Mouse (Mus musculus): ENCODE measurements around the gene Cbln4. TPM values are rescaled to one million over a fixed set of nuclear protein-coding genes. Genes with fewer than 3 reads are reported as not detected.

Cbln4 gene
- polyA plus RNA-seq, 1 experiment = 0.22 TPM

DNA sequence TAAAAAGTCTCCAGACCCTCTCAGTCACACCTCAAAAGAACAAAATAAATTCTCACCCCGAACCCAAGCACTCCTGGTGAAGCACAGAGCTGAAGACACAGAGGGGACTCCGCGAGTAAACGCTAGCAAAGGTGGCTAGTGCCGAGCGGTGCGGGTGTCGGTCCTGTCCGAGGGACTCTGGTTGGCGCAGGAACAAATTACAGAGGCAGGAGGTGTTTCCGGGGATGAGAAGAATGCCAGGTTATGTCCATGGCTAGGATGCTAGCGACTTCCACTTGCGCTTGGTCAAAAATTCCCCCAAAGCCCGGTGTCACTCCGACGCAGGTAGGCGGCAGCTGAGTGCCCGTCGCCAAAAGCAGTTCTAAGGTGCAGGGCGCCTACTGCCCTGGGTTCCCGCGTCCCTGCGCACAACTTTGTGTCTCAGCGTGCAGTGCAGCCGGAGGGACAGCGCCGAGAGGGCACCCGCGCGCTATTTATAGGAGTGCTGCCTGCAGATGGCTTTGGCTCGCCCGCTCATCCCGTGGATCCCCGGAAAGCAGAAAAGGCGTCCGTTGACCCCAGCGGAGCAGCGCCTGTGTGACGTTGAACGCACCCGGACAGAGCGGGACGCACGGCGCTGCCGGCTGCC is 545 bp downstream of the Cbln4 start:
- no peak for TF ChIP-seq POLR2A (IDR thresholded peaks at IDR 0.05; ENCODE audit: control insufficient read depth, low read depth, low read length)
- no peak for TF ChIP-seq CTCF (IDR thresholded peaks at IDR 0.05; ENCODE audit: control insufficient read depth, insufficient read depth, insufficient replicate concordance, low read depth, low read length)
- no peak overlapping the region; the same call in 1 of the 2 replicates for H3K4me3 ChIP-seq (ENCODE audit: control insufficient read depth, low read depth, low read length)
- H3K27ac ChIP-seq (ENCODE audit: control insufficient read depth, insufficient read depth, low read depth, low read length) = no peak overlapping the region
- H3K27me3 ChIP-seq (ENCODE audit: control insufficient read depth, insufficient read depth, low read length) = no peaks in the 10 kb centered on the region
- no peaks in the 10 kb centered on the region for H3K36me3 ChIP-seq (ENCODE audit: control insufficient read depth, insufficient read depth, low read length)
- peaks cover 15% of the 10 kb centered on the region for H3K4me1 ChIP-seq (ENCODE audit: control insufficient read depth, insufficient read depth, low read length)

DNA sequence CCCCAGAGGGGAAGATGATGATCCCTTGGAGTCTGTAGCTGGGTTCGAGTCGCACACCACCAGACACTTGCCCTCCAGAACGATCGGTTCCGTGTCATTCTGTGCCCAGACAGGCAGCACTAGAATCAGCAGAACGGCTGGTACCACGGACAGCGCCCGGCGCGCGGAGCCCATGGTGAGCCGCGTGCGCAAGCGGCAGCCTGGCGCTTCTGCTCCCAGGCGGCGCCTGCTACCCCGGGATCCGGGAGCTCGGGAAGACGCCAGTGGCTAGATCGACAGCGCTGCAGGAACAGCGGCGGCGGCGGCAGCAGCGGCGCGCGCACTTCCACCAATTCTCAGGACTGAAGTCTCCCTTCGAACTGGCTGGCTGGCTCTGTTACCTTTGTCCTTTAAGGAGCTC is 1.1 kb downstream of the Cbln4 start:
- Histone ChIP-seq H3K4me3 (ENCODE audit: control insufficient read depth, low read depth, low read length) (no peak overlapping the region; the same call in 1 of the 2 replicates), H3K27me3 (ENCODE audit: control insufficient read depth, insufficient read depth, low read length) (no peaks in the 10 kb centered on the region)

GRCm38 (mm10) chr2:172040859-172041258 is 2.4 kb downstream of the Cbln4 start:
- no peak overlapping the region for H3K27ac ChIP-seq (ENCODE audit: control insufficient read depth, insufficient read depth, low read depth, low read length)
- no peak overlapping the region for H3K4me3 ChIP-seq (ENCODE audit: control insufficient read depth, low read depth, low read length)
- TF ChIP-seq POLR2A (IDR thresholded peaks at IDR 0.05; ENCODE audit: control insufficient read depth, low read depth, low read length) (no peak), CTCF (IDR thresholded peaks at IDR 0.05; ENCODE audit: control insufficient read depth, insufficient read depth, insufficient replicate concordance, low read depth, low read length) (no peak)
- H3K27me3 ChIP-seq (ENCODE audit: control insufficient read depth, insufficient read depth, low read length) = no peaks in the 10 kb centered on the region
- H3K4me1 ChIP-seq (ENCODE audit: control insufficient read depth, insufficient read depth, low read length) = peaks cover 15% of the 10 kb centered on the region
- H3K36me3 ChIP-seq (ENCODE audit: control insufficient read depth, insufficient read depth, low read length) = no peaks in the 10 kb centered on the region

More for the DNA sequence above, 1.1 kb downstream of the Cbln4 start:
- no peaks in the 10 kb centered on the region for H3K36me3 ChIP-seq (ENCODE audit: control insufficient read depth, insufficient read depth, low read length)
- TF ChIP-seq CTCF (IDR thresholded peaks at IDR 0.05; ENCODE audit: control insufficient read depth, insufficient read depth, insufficient replicate concordance, low read depth, low read length) (no peak), POLR2A (IDR thresholded peaks at IDR 0.05; ENCODE audit: control insufficient read depth, low read depth, low read length) (0 out of 2 replicates have a peak, but pooled peaks have one; percentile 3)
- no peak overlapping the region for H3K27ac ChIP-seq (ENCODE audit: control insufficient read depth, insufficient read depth, low read depth, low read length)
- peaks cover 15% of the 10 kb centered on the region for H3K4me1 ChIP-seq (ENCODE audit: control insufficient read depth, insufficient read depth, low read length)

DNA sequence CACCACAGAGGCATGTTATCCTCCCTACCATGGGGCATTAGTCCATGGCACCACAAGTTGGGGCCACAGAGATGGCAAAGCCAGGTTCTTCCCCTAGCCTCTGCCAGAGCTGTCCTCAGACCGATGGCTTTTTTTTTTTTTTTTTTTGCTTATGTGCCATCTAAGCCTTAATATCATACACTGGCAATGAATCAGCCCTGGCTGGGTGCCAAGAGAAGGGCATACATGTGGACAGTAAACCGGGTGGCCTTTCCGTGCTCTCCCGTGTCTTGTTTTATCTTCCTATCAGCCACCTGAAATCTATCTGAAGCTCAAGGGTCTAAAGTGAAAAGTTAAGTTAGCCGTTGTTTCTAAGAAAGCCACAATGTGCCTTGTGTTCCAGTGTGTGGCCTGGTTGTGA is 3.7 kb downstream of the Cbln4 start:
- Histone ChIP-seq H3K4me1 (ENCODE audit: control insufficient read depth, insufficient read depth, low read length) (peaks cover 15% of the 10 kb centered on the region), H3K4me3 (ENCODE audit: control insufficient read depth, low read depth, low read length) (no peak overlapping the region), H3K36me3 (ENCODE audit: control insufficient read depth, insufficient read depth, low read length) (no peaks in the 10 kb centered on the region), H3K27ac (ENCODE audit: control insufficient read depth, insufficient read depth, low read depth, low read length) (no peak overlapping the region), H3K27me3 (ENCODE audit: control insufficient read depth, insufficient read depth, low read length) (no peaks in the 10 kb centered on the region)
- TF ChIP-seq CTCF (IDR thresholded peaks at IDR 0.05; ENCODE audit: control insufficient read depth, insufficient read depth, insufficient replicate concordance, low read depth, low read length) = no peak
- TF ChIP-seq POLR2A (IDR thresholded peaks at IDR 0.05; ENCODE audit: control insufficient read depth, low read depth, low read length) = no peak

- Histone ChIP-seq H3K4me1 (ENCODE audit: control insufficient read depth, insufficient read depth, low read length) (no peaks in the 10 kb centered on the region), H3K36me3 (ENCODE audit: control insufficient read depth, insufficient read depth, low read length) (no peaks in the 10 kb centered on the region), H3K27me3 (ENCODE audit: control insufficient read depth, insufficient read depth, low read length) (no peaks in the 10 kb centered on the region), H3K4me3 (ENCODE audit: control insufficient read depth, low read depth, low read length) (no peak overlapping the region), H3K27ac (ENCODE audit: control insufficient read depth, insufficient read depth, low read depth, low read length) (no peak overlapping the region)
- TF ChIP-seq CTCF (IDR thresholded peaks at IDR 0.05; ENCODE audit: control insufficient read depth, insufficient read depth, insufficient replicate concordance, low read depth, low read length) = no peak
- no peak for TF ChIP-seq POLR2A (IDR thresholded peaks at IDR 0.05; ENCODE audit: control insufficient read depth, low read depth, low read length)
These were observed 9.0 kb downstream of the Cbln4 start for GRCm38 (mm10) chr2:172034281-172034680.

GRCm38 (mm10) chr2:172025459-172026130 is 17.7 kb downstream of the Cbln4 start:
- H3K4me1 ChIP-seq (ENCODE audit: control insufficient read depth, insufficient read depth, low read length) = no peaks in the 10 kb centered on the region
- TF ChIP-seq CTCF (IDR thresholded peaks at IDR 0.05; ENCODE audit: control insufficient read depth, insufficient read depth, insufficient replicate concordance, low read depth, low read length) (no peak), POLR2A (IDR thresholded peaks at IDR 0.05; ENCODE audit: control insufficient read depth, low read depth, low read length) (no peak)
- H3K27me3 ChIP-seq (ENCODE audit: control insufficient read depth, insufficient read depth, low read length) = no peaks in the 10 kb centered on the region
- no peak overlapping the region for H3K27ac ChIP-seq (ENCODE audit: control insufficient read depth, insufficient read depth, low read depth, low read length)
- no peaks in the 10 kb centered on the region for H3K36me3 ChIP-seq (ENCODE audit: control insufficient read depth, insufficient read depth, low read length)
- no peak overlapping the region for H3K4me3 ChIP-seq (ENCODE audit: control insufficient read depth, low read depth, low read length)

GRCm38 (mm10) chr2:172006726-172007125 is 36.5 kb downstream of the Cbln4 start:
- Histone ChIP-seq H3K27me3 (ENCODE audit: control insufficient read depth, insufficient read depth, low read length) (no peaks in the 10 kb centered on the region), H3K27ac (ENCODE audit: control insufficient read depth, insufficient read depth, low read depth, low read length) (no peak overlapping the region), H3K36me3 (ENCODE audit: control insufficient read depth, insufficient read depth, low read length) (no peaks in the 10 kb centered on the region), H3K4me1 (ENCODE audit: control insufficient read depth, insufficient read depth, low read length) (no peaks in the 10 kb centered on the region), H3K4me3 (ENCODE audit: control insufficient read depth, low read depth, low read length) (no peak overlapping the region)
- TF ChIP-seq CTCF (IDR thresholded peaks at IDR 0.05; ENCODE audit: control insufficient read depth, insufficient read depth, insufficient replicate concordance, low read depth, low read length) (no peak), POLR2A (IDR thresholded peaks at IDR 0.05; ENCODE audit: control insufficient read depth, low read depth, low read length) (no peak)

Data from testis, adult 2 months (tissue).